Mouse (Mus musculus): ENCODE results near the gene Ppara.

DNA sequence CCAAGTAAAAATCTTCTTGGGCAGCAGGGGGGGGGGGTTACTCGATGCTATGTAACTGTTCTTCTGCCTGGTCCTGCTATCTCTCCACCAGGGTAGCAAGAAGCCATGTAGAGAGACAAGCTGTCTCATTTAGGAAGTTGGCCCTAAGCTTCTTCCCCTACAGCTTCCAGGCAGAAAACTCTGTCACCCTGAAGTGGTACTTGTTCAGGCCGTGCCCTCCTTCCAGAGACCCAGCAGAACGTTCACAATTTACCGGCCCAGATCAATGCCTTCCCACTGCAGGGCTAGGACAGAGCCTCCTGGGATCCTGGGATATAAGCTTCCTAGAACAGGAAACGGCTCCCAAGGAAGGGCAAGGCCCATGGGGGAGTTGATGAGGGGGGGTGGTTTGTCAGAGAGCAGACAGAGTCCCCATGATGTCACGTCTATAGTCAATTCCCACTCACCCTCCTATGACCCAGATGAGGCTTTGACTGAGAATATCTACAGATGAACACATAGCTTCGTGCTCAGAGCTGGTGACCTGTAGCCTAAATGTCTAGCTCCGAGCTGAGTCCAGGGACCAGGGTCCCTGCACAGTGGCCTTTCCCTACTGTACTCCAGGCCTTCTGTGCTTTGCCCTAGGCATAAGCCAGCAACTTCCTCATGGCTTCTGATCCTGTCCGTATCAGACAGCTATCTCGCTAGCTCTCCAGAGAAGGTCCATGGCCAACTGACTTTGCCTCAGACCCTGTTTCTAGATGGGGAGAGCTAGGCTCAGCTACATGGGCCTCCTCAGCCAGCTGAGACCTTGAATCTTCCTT, 33.5 kb upstream of the Ppara start:
- no peak for TF ChIP-seq CTCF (IDR thresholded peaks at IDR 0.05; ENCODE audit: insufficient read depth, low read depth, low read length)
- no peak for TF ChIP-seq POLR2A (IDR thresholded peaks at IDR 0.05; ENCODE audit: insufficient read depth, low read depth, low read length)

Measured in olfactory bulb, adult 2 months (tissue).